Mouse (Mus musculus): Measurements from ENCODE around the gene Tigar. TPM values are rescaled to one million over a fixed set of nuclear protein-coding genes. Genes with fewer than 3 reads are reported as not detected.

Gene Tigar
- polyA plus RNA-seq, 1 experiment, result 0.50 TPM

DNA sequence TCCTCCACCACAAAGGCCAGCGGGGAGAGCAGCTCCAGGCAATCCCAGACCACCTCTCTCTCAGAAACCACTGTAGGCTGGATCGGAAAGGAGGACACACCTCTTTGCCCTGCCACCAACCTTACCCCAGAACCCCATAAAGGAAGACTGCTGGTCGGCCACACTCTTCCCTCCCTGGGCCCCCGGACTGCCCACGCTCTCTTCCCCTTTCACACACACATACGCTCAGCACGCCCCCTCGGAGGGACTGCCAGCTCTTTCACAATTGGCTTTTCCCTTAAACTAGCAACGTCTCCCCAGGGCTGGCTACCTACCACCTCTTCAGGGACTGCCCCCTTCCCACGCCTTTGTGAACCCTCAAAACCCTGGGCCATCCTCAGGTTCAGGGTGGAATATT, 33.8 kb upstream of the Tigar start:
- no peak for TF ChIP-seq GATA1 (IDR thresholded peaks at IDR 0.05; ENCODE audit: borderline replicate concordance, low read length)
- no peak for TF ChIP-seq FLI1 (IDR thresholded peaks at IDR 0.05; ENCODE audit: low read length)
- Histone ChIP-seq H3K36me3 (replicated peaks; ENCODE audit: low read length) (peaks cover 98% of the 10 kb centered on the region), H3K4me3 (replicated peaks) (peak overlapping the region; percentile 35), H3K9me3 (no peaks in the 10 kb centered on the region), H3K27me3 (replicated peaks) (no peaks in the 10 kb centered on the region), H3K4me1 (peaks cover 84% of the 10 kb centered on the region)

DNA sequence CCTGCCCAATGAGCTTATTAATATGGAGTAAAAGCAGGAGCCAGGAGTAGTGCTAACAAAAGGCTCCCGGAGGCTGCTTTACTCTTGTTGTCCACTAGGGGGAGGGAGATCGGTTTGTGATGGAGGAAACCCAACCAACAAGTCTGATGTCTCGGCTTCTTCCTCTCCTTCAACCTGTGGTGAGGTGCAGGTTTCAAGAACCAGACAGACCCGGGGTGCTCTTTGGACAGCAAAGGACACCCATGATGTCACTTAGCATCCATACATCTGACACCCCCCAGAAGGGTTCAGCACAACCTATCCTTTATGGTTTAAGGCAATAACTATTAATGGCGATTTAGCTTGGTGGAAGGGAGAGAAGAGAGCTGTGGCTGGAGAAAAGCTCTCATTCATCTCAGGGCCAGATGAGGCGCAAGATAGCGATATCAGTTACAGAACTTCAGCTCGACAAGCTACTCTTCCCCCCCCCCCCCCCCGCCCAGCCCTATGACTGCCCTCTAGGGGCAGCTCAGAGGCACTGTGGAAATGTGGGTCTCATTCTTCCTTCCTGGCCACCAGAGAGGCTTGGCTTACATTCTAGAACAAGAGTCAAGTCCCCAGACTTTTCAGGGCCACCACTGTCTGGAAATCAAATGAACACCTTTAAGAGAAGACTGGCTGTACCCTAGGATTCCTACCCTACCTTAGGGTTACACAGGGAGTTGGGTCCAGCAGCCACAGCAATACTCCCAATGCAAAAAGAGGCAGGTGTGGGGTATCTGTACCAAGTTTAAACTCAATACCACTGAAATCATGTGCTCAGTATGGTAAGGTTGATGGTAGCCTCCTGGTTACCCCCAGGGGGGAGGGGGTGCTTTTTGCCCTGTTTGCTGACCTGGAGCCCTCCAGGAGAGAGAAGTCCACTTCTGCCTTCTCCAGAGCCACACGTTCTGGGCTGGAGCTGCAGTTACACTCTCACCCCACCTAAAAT, 33.1 kb upstream of the Tigar start:
- Histone ChIP-seq H3K4me1 (peaks cover 79% of the 10 kb centered on the region), H3K36me3 (replicated peaks; ENCODE audit: low read length) (peaks cover 98% of the 10 kb centered on the region), H3K27me3 (replicated peaks) (no peaks in the 10 kb centered on the region), H3K9me3 (no peaks in the 10 kb centered on the region), H3K4me3 (replicated peaks) (peak overlapping the region; percentile 54)
- no peak for TF ChIP-seq FLI1 (IDR thresholded peaks at IDR 0.05; ENCODE audit: low read length)
- TF ChIP-seq GATA1 (IDR thresholded peaks at IDR 0.05; ENCODE audit: borderline replicate concordance, low read length), result no peak

DNA sequence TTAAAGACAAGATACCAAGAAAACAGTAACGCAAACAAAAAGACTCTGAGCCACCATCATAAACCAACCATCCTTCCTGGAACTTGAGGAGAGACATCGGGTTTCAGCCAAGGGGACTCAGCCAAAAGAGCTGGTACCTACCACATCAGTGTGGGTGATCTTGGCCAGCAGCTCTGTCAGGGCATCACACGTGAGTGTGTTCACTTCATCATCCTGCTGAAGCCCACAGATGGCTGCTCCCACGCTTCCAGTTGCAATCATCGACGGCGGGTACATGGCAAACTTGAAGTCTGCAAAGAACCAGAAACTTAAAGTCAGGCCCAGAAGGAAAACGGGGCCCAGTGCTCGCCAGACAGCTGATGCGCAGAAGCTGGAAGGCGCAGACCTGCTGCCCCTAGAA, 29.6 kb upstream of the Tigar start:
- peaks cover 96% of the 10 kb centered on the region for H3K36me3 ChIP-seq (replicated peaks; ENCODE audit: low read length)
- H3K4me1 ChIP-seq, result peaks cover 45% of the 10 kb centered on the region
- H3K4me3 ChIP-seq (replicated peaks), result no peak overlapping the region
- TF ChIP-seq FLI1 (IDR thresholded peaks at IDR 0.05; ENCODE audit: low read length) (no peak), GATA1 (IDR thresholded peaks at IDR 0.05; ENCODE audit: borderline replicate concordance, low read length) (no peak)
- no peaks in the 10 kb centered on the region for H3K9me3 ChIP-seq
- no peaks in the 10 kb centered on the region for H3K27me3 ChIP-seq (replicated peaks)

DNA sequence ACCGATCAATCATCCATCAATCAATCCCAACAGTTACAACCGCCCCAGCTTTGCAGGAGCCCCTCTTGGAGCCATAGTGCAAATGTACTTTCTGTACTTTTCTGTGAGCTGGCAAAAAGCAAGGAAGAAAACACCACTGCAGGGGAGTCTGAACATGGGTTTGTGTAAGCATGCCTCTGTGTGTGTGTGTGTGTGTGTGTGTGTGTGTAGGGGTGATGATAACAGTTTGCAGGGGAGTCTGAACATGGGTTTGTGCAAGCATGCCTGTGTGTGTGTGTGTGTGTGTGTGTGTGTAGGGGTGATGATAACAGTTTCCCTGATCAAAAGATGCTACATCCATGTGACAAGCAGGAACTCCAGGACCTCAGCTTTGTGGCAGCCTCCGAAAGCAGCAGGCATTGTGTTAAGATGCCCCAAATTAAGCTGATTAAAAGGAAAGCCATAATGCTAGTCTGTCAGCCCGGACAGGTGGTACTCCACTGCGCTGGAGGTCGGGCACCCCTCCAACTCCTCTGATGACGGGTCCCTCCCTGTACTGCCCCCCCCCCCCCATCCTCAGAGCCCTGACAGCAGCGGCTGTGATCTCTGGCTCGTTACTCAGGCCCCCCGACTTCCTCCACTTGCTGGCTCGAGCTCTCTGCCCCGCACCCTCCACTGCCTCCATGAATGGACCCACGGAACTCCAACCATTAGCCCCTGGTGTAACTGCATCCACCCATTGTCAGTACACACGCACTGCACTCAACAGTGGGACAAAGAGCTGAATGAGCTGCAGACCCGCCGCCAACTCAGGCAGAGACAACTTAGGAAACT, 24.3 kb upstream of the Tigar start:
- Histone ChIP-seq H3K4me1 (peaks cover 7% of the 10 kb centered on the region; the same call in 1 of the 2 replicates), H3K4me3 (replicated peaks) (no peak overlapping the region), H3K36me3 (replicated peaks; ENCODE audit: low read length) (peaks cover 98% of the 10 kb centered on the region), H3K27me3 (replicated peaks) (no peaks in the 10 kb centered on the region), H3K9me3 (no peaks in the 10 kb centered on the region)
- no peak for TF ChIP-seq GATA1 (IDR thresholded peaks at IDR 0.05; ENCODE audit: borderline replicate concordance, low read length)
- TF ChIP-seq FLI1 (IDR thresholded peaks at IDR 0.05; ENCODE audit: low read length), result no peak

DNA sequence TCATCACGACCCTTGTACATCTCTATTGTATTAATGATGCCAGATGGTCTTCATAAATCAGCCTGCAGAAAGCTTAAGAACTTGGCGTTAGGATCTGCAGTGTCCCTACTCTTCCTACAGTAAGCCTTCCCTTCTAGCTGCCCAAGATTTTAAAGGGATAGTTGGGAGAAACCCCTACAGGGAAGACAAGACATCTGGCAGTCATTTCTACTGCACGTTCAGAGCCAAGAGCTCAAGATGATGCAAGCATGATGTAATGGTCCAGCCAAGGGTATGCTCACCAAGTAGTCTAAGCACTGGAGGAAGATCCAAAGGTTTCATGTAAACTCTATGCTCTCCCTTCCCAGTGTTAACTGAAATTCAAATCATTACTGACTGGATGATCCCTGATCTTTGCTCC, 23.4 kb upstream of the Tigar start:
- Histone ChIP-seq H3K36me3 (replicated peaks; ENCODE audit: low read length) (peaks cover 98% of the 10 kb centered on the region), H3K27me3 (replicated peaks) (no peaks in the 10 kb centered on the region), H3K4me3 (replicated peaks) (no peak overlapping the region), H3K9me3 (no peaks in the 10 kb centered on the region), H3K4me1 (peaks cover 3% of the 10 kb centered on the region; the same call in 1 of the 2 replicates)
- no peak for TF ChIP-seq FLI1 (IDR thresholded peaks at IDR 0.05; ENCODE audit: low read length)
- TF ChIP-seq GATA1 (IDR thresholded peaks at IDR 0.05; ENCODE audit: borderline replicate concordance, low read length), result no peak

DNA sequence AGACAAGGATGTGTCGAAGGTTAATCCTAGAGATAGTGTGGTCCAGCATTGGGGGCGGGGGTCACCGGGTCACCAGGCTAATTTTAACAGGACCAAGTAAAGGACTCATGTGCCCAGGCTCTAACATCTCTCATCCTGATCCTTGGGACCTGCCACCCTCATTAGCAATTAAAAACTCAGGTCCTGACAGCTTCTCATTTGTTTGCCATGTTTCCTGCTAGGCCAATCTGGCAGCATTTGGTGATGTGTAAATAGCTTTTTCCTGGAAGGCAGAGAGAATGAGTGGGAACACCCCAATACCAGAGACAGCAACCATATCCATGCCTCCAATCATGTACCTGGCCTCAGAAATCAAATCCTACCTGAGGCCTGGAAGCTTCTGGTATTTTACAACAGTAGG, 22.6 kb upstream of the Tigar start:
- Histone ChIP-seq H3K27me3 (replicated peaks) (no peaks in the 10 kb centered on the region), H3K9me3 (no peaks in the 10 kb centered on the region), H3K4me3 (replicated peaks) (no peak overlapping the region), H3K36me3 (replicated peaks; ENCODE audit: low read length) (peaks cover 98% of the 10 kb centered on the region), H3K4me1 (peaks cover 3% of the 10 kb centered on the region; the same call in 1 of the 2 replicates)
- TF ChIP-seq GATA1 (IDR thresholded peaks at IDR 0.05; ENCODE audit: borderline replicate concordance, low read length) (no peak), FLI1 (IDR thresholded peaks at IDR 0.05; ENCODE audit: low read length) (no peak)

DNA sequence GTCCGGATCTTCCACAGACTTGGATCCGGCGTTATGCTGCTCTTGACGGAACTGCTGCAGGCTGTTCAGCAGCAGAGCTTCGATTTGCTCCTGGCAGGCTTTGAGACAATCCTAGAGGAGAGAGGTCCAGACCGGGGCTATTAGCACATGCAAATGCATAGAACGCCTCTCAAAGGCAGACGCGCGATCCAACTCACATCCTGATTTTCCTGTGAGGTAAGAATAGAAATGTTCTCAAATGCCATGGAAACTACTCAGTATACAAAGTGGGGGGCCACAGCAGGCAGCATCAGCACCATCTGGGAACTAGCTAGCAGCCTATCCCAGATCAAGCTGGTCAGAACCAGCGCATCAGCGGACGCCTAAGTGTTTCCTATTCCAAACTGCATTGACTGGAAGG, 21.0 kb upstream of the Tigar start:
- Histone ChIP-seq H3K27me3 (replicated peaks) (no peaks in the 10 kb centered on the region), H3K4me3 (replicated peaks) (no peak overlapping the region), H3K4me1 (peaks cover 3% of the 10 kb centered on the region; the same call in 1 of the 2 replicates), H3K9me3 (no peaks in the 10 kb centered on the region), H3K36me3 (replicated peaks; ENCODE audit: low read length) (peaks cover 98% of the 10 kb centered on the region)
- TF ChIP-seq GATA1 (IDR thresholded peaks at IDR 0.05; ENCODE audit: borderline replicate concordance, low read length) (no peak), FLI1 (IDR thresholded peaks at IDR 0.05; ENCODE audit: low read length) (no peak)

DNA sequence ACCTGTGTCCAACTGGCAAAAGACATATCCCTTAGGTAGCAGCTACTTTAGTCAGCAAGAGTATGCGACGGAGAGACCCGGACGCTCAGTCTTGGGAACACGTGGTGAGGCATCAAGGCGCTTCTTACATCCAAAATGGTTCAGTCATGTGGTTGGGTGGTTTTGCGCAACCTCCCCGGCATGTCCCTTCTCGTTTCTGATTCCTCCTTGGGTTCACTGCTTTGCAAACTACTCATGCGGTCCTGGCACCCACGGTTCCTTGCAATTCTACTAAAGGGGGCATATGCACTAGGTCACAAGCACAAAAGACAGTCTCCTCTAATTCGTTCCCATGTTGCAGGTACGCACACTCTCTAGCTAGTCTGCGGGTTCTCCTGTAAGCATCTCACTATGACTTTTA, 20.3 kb upstream of the Tigar start:
- H3K4me3 ChIP-seq (replicated peaks), result no peak overlapping the region
- H3K9me3 ChIP-seq, result no peaks in the 10 kb centered on the region
- H3K27me3 ChIP-seq (replicated peaks), result no peaks in the 10 kb centered on the region
- TF ChIP-seq FLI1 (IDR thresholded peaks at IDR 0.05; ENCODE audit: low read length), result no peak
- no peak for TF ChIP-seq GATA1 (IDR thresholded peaks at IDR 0.05; ENCODE audit: borderline replicate concordance, low read length)
- H3K36me3 ChIP-seq (replicated peaks; ENCODE audit: low read length), result peaks cover 91% of the 10 kb centered on the region
- H3K4me1 ChIP-seq, result peaks cover 3% of the 10 kb centered on the region; the same call in 1 of the 2 replicates

DNA sequence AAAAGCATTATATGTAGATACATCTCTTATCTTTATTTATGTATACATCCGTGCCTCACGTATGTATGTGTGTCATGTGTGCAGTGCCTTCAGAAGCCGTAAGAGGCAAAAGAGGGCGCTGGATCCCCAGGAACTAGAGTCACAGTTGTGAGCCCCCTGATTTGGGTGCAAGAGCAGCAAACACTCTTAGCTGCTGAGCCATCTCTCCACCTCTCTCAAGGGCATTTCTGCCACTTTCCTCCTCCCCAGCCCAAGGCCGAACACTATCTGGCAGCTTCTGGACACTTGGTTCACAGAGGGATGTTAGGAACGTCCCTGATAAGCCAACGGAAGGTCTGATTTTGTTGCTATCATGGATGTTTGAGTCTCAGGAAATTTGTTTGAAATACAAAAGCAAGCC, 14.1 kb upstream of the Tigar start:
- no peaks in the 10 kb centered on the region for H3K4me1 ChIP-seq
- H3K27me3 ChIP-seq (replicated peaks), result peaks cover 20% of the 10 kb centered on the region
- no peak overlapping the region for H3K4me3 ChIP-seq (replicated peaks)
- H3K9me3 ChIP-seq, result peaks cover 3% of the 10 kb centered on the region; the same call in 1 of the 2 replicates
- TF ChIP-seq FLI1 (IDR thresholded peaks at IDR 0.05; ENCODE audit: low read length) (no peak), GATA1 (IDR thresholded peaks at IDR 0.05; ENCODE audit: borderline replicate concordance, low read length) (no peak)
- H3K36me3 ChIP-seq (replicated peaks; ENCODE audit: low read length), result peaks cover 29% of the 10 kb centered on the region
